Mouse (Mus musculus) small intestine, adult 2 months (tissue): ENCODE measurements around the gene Cfap45. TPM values are rescaled to one million over a fixed set of nuclear protein-coding genes. Genes with fewer than 3 reads are reported as not detected.
A peak's percentile ranks its signal among the peaks of the same experiment; 100 is the strongest.

Experiments
- H3K27ac ChIP-seq: fragments of 200-500 bp; 2 replicates; pipeline ENCODE4 v1.5.1; 2012; ENCODE audit warnings: low read depth, low read length, control low read depth, inconsistent platforms; ENCODE audit not compliant: insufficient read depth
- H3K27me3 ChIP-seq: fragments of 200-500 bp; 2 replicates; pipeline ENCODE4 v1.6.1; 2012; ENCODE audit warnings: mild to moderate bottlenecking, moderate library complexity, low read length, inconsistent platforms; ENCODE audit not compliant: control insufficient read depth, insufficient read depth
- H3K36me3 ChIP-seq: fragments of 200-500 bp; 2 replicates; pipeline ENCODE4 v1.6.1; 2012; ENCODE audit warnings: mild to moderate bottlenecking, low read length, control low read depth, inconsistent platforms; ENCODE audit not compliant: control insufficient read depth, insufficient read depth
- H3K4me1 ChIP-seq: fragments of 200-500 bp; 2 replicates; pipeline ENCODE4 v1.6.1; 2012; ENCODE audit warnings: low read length, inconsistent platforms, mixed read lengths; ENCODE audit not compliant: control insufficient read depth, insufficient read depth, insufficient read length
- H3K4me3 ChIP-seq: fragments of 200-500 bp; 2 replicates; pipeline ENCODE4 v1.5.1; 2012; ENCODE audit warnings: low read depth, mild to moderate bottlenecking, control low read depth, inconsistent platforms, low read length, moderate library complexity
- CTCF ChIP-seq: fragments of 200-500 bp; IDR thresholded peaks from 2 replicates; pipeline ENCODE4 v1.5.1; 2012; ENCODE audit warnings: low read depth, mild to moderate bottlenecking, control low read depth, inconsistent platforms, low read length, moderate library complexity, mixed read lengths; ENCODE audit not compliant: insufficient replicate concordance, insufficient read length; ENCODE audit errors: extremely low read depth
- POLR2A ChIP-seq: fragments of 200-500 bp; IDR thresholded peaks from 2 replicates; pipeline ENCODE4 v1.6.1; 2012; ENCODE audit warnings: low read depth, mild to moderate bottlenecking, control low read depth, inconsistent platforms, low read length, moderate library complexity
- WGBS: fragments of 180-500 bp; shearing (Covaris S2); methylation state at CpG from one replicate; pipeline ENCODE4 v1.1.7; 2018; 5-methylcytosine and 5-hydroxymethylcytosine counted together
- polyA plus RNA-seq: library from polyadenylated mRNA; depleted of rRNA; stranded (reverse); fragments of >200 nt; gene quantifications from 2 replicates; pipeline ENCODE4 v1.2.3, GENCODE M21; 2012

Gene Cfap45
- polyA plus RNA-seq, 1 experiment: 0.29 TPM

DNA sequence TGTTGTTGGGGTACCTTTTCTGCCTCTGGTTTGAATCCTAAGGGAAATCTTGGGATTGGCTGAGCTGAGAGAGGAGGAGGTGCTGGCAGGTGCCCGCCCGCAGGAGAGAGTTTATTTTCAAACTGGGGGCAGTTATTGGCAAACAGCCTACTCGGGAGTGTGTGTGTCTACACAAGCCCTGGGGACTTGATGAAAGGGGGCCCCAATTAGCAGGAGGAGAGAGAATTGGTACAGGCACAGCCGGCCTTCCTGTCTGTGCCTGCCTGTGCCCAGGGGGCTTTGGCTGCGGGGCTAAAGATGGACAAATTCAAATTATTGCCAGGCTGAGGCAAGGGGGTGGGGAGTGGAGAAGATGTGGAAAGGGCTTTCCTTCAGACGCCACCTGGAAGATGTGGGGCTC lies 34.8 kb upstream of the Cfap45 start:
- peaks cover 34% of the 10 kb centered on the region for H3K4me1 ChIP-seq
- H3K36me3 ChIP-seq: peaks cover 15% of the 10 kb centered on the region
- TF ChIP-seq POLR2A: no peak
- TF ChIP-seq CTCF: no peak
- H3K27ac ChIP-seq: no peak overlapping the region
- no peak overlapping the region for H3K4me3 ChIP-seq
- H3K27me3 ChIP-seq: no peaks in the 10 kb centered on the region
- WGBS: 87% methylated on average over 6 of the region's 6 CpGs

GRCm38 (mm10) chr1:172486236-172486635 lies 34.4 kb upstream of the Cfap45 start:
- no peak overlapping the region for H3K4me3 ChIP-seq
- no peak overlapping the region for H3K27ac ChIP-seq
- 83% methylated on average over 4 of the region's 4 CpGs for WGBS
- H3K4me1 ChIP-seq: peaks cover 31% of the 10 kb centered on the region
- no peaks in the 10 kb centered on the region for H3K27me3 ChIP-seq
- peaks cover 19% of the 10 kb centered on the region for H3K36me3 ChIP-seq
- no peak for TF ChIP-seq CTCF
- no peak for TF ChIP-seq POLR2A

DNA sequence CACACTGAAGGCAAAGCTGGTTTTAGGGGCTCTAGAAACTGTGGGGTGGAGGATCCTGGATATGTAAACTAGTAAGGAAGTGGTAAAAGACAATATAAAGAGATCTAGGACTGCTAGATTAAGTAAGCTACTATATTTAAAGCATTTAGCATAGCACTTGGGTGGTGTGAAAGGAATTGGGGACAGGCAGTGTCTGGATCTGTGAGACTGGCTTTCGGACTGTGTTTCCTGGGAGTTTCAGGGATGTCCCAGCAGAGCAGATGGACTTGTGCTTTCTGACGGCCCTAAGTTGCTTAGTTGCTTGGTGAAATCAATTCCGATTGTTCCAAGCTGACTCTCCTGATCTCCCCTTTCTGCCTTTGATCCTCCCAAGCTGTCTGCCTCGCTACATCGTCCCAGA lies 34.0 kb upstream of the Cfap45 start:
- 94% methylated on average over 5 of the region's 5 CpGs for WGBS
- no peaks in the 10 kb centered on the region for H3K27me3 ChIP-seq
- peaks cover 30% of the 10 kb centered on the region for H3K4me1 ChIP-seq
- TF ChIP-seq POLR2A (no peak), CTCF (no peak)
- H3K4me3 ChIP-seq: no peak overlapping the region
- peak overlapping the region; percentile 4; the same call in 1 of the 2 replicates for H3K27ac ChIP-seq
- peaks cover 23% of the 10 kb centered on the region for H3K36me3 ChIP-seq

- no peak overlapping the region for H3K4me3 ChIP-seq
- H3K27me3 ChIP-seq: no peaks in the 10 kb centered on the region
- peaks cover 34% of the 10 kb centered on the region for H3K36me3 ChIP-seq
- peaks cover 30% of the 10 kb centered on the region for H3K4me1 ChIP-seq
- 65% methylated on average over 4 of the region's 4 CpGs for WGBS
- 0 out of 2 replicates have a peak overlapping the region, but pooled peaks have one; percentile 22 for H3K27ac ChIP-seq
- TF ChIP-seq POLR2A (no peak), CTCF (no peak)
Measured at GRCm38 (mm10) chr1:172487859-172488258, 32.7 kb upstream of the Cfap45 start.

- peak overlapping the region; percentile 77 for H3K27ac ChIP-seq
- TF ChIP-seq POLR2A: no peak
- TF ChIP-seq CTCF: no peak
- no peak overlapping the region for H3K4me3 ChIP-seq
- peaks cover 30% of the 10 kb centered on the region for H3K4me1 ChIP-seq
- WGBS: 59% methylated on average over 7 of the region's 7 CpGs
- peaks cover 43% of the 10 kb centered on the region for H3K36me3 ChIP-seq
- no peaks in the 10 kb centered on the region for H3K27me3 ChIP-seq
Measured at GRCm38 (mm10) chr1:172488831-172489230, 31.8 kb upstream of the Cfap45 start.

DNA sequence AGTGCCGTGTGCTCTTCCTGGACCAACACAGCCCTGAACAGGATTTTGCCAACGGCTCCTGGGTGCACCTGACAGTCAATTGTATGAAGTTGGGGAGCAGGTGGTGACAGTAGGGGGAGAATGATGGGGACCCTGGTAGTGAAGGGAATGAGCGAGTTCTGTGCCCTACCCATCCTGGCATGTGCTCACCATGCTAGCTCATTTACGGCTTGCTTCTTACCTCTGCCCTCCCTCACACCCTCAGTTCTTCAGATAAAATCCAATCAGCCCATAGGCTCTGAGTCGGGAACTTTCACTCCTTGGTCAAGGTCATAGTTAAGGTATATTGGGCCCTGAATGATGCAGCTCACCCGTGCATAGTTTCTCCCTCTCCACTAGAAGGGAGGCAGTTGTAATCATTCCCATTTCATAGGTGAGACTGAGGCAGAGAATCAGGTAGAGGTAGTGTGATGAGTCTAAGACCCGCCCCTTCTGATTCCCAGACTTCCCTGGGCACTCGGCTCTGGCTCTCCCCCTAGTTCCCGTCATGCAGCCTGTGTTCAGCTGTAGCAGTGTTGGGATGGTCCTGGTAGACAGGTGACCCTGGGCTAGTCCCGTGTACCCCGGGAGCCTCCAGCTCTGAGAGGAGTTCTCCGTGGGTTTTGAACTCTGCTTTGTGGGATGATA lies 30.9 kb upstream of the Cfap45 start:
- no peak for TF ChIP-seq CTCF
- TF ChIP-seq POLR2A: no peak
- WGBS: 33% methylated on average over 12 of the region's 12 CpGs
- H3K36me3 ChIP-seq: peaks cover 46% of the 10 kb centered on the region
- H3K27me3 ChIP-seq: no peaks in the 10 kb centered on the region
- peaks cover 25% of the 10 kb centered on the region for H3K4me1 ChIP-seq
- peak overlapping the region; percentile 85 for H3K27ac ChIP-seq
- peak overlapping the region; percentile 47 for H3K4me3 ChIP-seq

DNA sequence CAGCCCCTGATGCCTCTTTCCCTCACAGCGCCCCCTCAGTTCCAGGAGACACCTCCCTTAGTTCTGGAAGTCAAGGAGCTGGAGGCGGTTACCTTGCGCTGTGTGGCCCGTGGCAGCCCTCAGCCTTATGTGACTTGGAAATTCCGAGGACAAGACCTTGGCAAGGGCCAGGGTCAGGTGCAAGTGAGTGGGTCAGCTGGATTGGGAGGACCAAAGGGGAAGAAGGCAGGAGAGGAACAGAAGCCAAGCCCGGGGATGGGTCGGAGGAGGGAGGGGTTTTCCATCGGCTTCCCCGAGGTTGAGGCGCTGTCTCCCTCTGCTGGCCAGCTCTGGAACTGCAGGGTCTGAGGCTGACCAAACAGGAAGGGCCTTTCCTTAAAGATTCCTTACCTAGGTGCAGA lies 30.3 kb upstream of the Cfap45 start:
- H3K27ac ChIP-seq: peak overlapping the region; percentile 85
- TF ChIP-seq POLR2A (no peak), CTCF (peak; percentile 99)
- peaks cover 44% of the 10 kb centered on the region for H3K36me3 ChIP-seq
- peak overlapping the region; percentile 47 for H3K4me3 ChIP-seq
- H3K4me1 ChIP-seq: peaks cover 23% of the 10 kb centered on the region
- WGBS: 6% methylated on average over 10 of the region's 10 CpGs
- H3K27me3 ChIP-seq: no peaks in the 10 kb centered on the region
